Mouse (Mus musculus) lung, embryonic 15.5 days (tissue): ENCODE data around the gene Olfr1133. TPM values are rescaled to one million over a fixed set of nuclear protein-coding genes. Genes with fewer than 3 reads are reported as not detected.
"Not testable (repeated sequence)": the region's sequence is repeated elsewhere in the genome, so short reads cannot be mapped to it uniquely, and the experiment has no call there.

Experiments used
- ATAC-seq: fragments of 200-750 bp; cut with Nextera tagmentation; 2 replicates; pipeline ENCODE4 v1.8.0; 2017; ENCODE audit warnings: moderate number of reproducible peaks, borderline replicate concordance; ENCODE audit not compliant: low FRiP score, low TSS enrichment; ENCODE audit errors: extremely low read depth
- H3K27ac ChIP-seq: fragments of 300-500 bp; sonication (generic); 2 replicates; pipeline ENCODE4 v1.5.1; 2015; ENCODE audit warnings: moderate library complexity, mild to moderate bottlenecking, inconsistent platforms
- H3K27me3 ChIP-seq: fragments of 300-500 bp; sonication (generic); 2 replicates; pipeline ENCODE4 v1.6.1; 2015; ENCODE audit warnings: inconsistent platforms
- H3K36me3 ChIP-seq: fragments of 300-500 bp; sonication (generic); 2 replicates; pipeline ENCODE4 v1.6.1; 2015; ENCODE audit warnings: inconsistent platforms
- H3K4me1 ChIP-seq: fragments of 300-500 bp; sonication (generic); 2 replicates; pipeline ENCODE4 v1.6.1; 2015; ENCODE audit warnings: inconsistent platforms
- H3K4me2 ChIP-seq: fragments of 300-500 bp; sonication (generic); 2 replicates; pipeline ENCODE4 v1.6.1; 2015; ENCODE audit warnings: inconsistent platforms, mild to moderate bottlenecking, moderate library complexity
- H3K4me3 ChIP-seq: fragments of 300-500 bp; sonication (generic); 2 replicates; pipeline ENCODE4 v1.5.1; 2015; ENCODE audit warnings: mild to moderate bottlenecking, inconsistent platforms
- H3K9ac ChIP-seq: fragments of 300-500 bp; sonication (generic); 2 replicates; pipeline ENCODE4 v1.6.1; 2015; ENCODE audit warnings: inconsistent platforms
- H3K9me3 ChIP-seq: fragments of 300-500 bp; sonication (generic); 2 replicates; pipeline ENCODE4 v1.6.1; 2016; ENCODE audit warnings: inconsistent platforms
- WGBS: fragments of 180-500 bp; shearing (Covaris S2); methylation state at CpG from one replicate; pipeline ENCODE4 v1.1.7; 2015; 5-methylcytosine and 5-hydroxymethylcytosine counted together
- polyA plus RNA-seq: library from polyadenylated mRNA; unstranded; fragments of >200 nt; fragmentation: Nextera tagmentation; extraction: Ambion mirVana; gene quantifications from 2 replicates; pipeline ENCODE4 v1.2.1, GENCODE M21; 2015

Gene Olfr1133
- polyA plus RNA-seq: not detected in 2 replicates

DNA sequence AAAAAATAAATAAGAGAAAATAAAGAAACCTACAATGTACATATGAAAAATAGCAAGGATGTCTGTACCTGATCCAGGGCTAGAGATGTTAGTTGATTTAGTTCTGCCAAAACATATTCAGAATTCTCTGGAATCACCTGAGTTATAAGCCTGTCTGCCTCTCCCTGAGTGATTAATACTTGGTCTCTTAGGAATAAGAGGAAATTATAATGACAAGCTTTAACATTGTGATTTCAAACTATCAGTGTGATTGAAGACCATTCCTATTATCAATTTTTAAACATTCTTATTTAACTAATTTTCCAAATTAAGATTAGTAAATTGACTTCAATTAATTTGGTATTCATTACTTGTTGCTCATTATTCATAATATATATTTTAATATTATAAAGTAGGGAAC lies at the start of gene Olfr1133:
Olfr1133 (minus strand) TSS at position 101 of the 400 bp plus-strand sequence.
- H3K27me3 ChIP-seq: no peaks in the 10 kb centered on the region
- no peak within 1 kb of the TSS for H3K27ac ChIP-seq
- ATAC-seq: no peak
- H3K9ac ChIP-seq: no peak within 1 kb of the TSS
- H3K4me1 ChIP-seq: no peaks in the 10 kb centered on the region
- H3K36me3 ChIP-seq: no peaks in the 10 kb centered on the region
- H3K9me3 ChIP-seq: no peaks in the 10 kb centered on the region
- no peak within 1 kb of the TSS for H3K4me2 ChIP-seq
- no peak within 1 kb of the TSS for H3K4me3 ChIP-seq

DNA sequence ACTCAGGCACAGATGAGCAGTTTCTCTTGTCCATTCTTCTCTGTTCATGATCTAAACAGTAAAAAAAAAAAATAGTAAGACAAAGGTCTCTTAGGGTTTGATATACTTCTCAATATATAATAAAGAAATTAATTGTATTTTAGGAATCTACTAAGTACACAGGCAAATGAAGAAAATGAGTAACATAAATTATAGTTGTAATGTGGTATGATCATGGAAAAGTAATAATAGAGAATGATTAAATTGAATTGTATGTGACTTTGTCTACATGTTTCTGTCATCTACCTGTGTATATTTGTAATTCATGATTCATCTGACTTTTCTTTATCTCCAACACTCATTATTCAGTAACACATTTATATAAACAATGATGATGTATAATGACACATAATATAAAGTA lies 46.7 kb upstream of the Olfr1133 start, which contains the start of gene Olfr1136:
Olfr1136 (minus strand) TSS at position 101 of the 400 bp plus-strand sequence.
- H3K27me3 ChIP-seq: no peaks in the 10 kb centered on the region
- H3K9me3 ChIP-seq: no peaks in the 10 kb centered on the region
- no peaks in the 10 kb centered on the region for H3K36me3 ChIP-seq
- no peak within 1 kb of the TSS for H3K4me3 ChIP-seq
- no peak for ATAC-seq
- no peak within 1 kb of the TSS for H3K27ac ChIP-seq
- no peaks in the 10 kb centered on the region for H3K4me1 ChIP-seq
- no peak within 1 kb of the TSS for H3K4me2 ChIP-seq
- no peak within 1 kb of the TSS for H3K9ac ChIP-seq

DNA sequence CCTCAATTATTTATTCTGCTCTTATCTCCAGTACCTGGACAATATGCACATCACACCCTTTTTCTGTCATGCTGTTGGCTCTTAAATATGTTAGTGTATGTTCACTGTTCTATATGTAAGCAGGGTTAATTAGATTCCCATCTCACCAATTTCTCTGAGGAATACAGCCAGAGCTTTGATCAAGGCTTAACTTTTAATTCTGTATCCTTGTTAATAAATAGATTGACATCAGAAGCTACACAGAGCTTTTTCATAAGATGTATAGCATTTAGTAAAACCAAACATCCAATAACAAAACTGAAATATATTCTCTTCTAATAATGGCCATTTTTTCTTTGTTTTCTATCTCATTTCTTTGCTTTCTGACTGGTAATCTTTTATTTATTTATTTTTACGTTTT lies 26.4 kb upstream of the Olfr1133 start, which contains the start of gene Olfr1135:
Olfr1135 (minus strand) TSS at position 101 of the 400 bp plus-strand sequence.
- ATAC-seq: no peak
- no peak within 1 kb of the TSS for H3K9ac ChIP-seq
- H3K4me1 ChIP-seq: no peaks in the 10 kb centered on the region
- no peak within 1 kb of the TSS for H3K4me2 ChIP-seq
- WGBS: 7% methylated on average over 1 of the region's 1 CpGs
- H3K9me3 ChIP-seq: no peaks in the 10 kb centered on the region
- no peak within 1 kb of the TSS for H3K4me3 ChIP-seq
- H3K27ac ChIP-seq: no peak within 1 kb of the TSS
- H3K27me3 ChIP-seq: no peaks in the 10 kb centered on the region
- no peaks in the 10 kb centered on the region for H3K36me3 ChIP-seq

DNA sequence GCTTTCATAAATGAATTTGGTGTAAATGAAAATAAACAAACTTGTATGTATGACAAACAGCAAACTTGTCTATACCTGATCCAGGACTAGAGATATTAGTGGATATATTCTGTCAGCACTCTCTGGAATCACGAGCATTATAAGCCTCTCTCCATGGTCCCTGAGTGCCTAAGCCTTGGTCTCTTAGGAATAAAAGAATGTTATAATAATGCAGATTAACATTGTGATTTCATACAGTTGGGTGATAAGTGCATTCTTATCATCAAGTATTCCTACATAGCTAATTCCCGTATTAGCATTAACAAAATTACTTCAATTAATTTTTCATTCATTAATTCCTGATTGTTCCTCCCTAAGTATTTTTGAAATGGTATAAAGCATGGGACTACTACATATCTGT lies 11.2 kb upstream of the Olfr1133 start, which contains the start of gene Olfr1134:
Olfr1134 (minus strand) TSS at position 101 of the 400 bp plus-strand sequence.
- ATAC-seq: no peak
- H3K36me3 ChIP-seq: no peaks in the 10 kb centered on the region
- WGBS: 84% methylated on average over 2 of the region's 2 CpGs
- H3K4me2 ChIP-seq: no peak within 1 kb of the TSS
- H3K4me1 ChIP-seq: no peaks in the 10 kb centered on the region
- H3K9me3 ChIP-seq: no peaks in the 10 kb centered on the region
- H3K4me3 ChIP-seq: no peak within 1 kb of the TSS
- H3K27ac ChIP-seq: no peak within 1 kb of the TSS
- no peak within 1 kb of the TSS for H3K9ac ChIP-seq
- no peaks in the 10 kb centered on the region for H3K27me3 ChIP-seq

DNA sequence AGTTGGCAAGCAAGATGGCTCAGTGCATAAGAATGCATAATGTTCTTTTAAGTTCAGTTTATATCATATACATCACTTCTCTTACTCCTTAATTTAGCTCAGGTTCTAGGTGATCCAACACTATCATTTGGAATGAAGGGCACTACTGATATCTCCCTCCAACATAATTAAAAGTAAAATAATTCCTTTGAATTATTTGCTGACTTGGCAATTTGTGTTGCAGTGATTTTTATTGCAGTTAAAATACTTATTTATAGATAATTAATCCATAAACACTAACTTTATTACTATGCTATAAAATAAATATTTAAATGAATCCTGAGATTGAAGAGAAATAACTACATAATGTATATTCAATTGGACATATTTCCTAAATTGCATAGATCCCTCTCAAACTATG lies 4.7 kb downstream of the Olfr1133 start:
- Histone ChIP-seq H3K4me2 (no peak overlapping the region), H3K9me3 (no peaks in the 10 kb centered on the region), H3K9ac (no peak overlapping the region), H3K36me3 (no peaks in the 10 kb centered on the region), H3K27ac (no peak overlapping the region), H3K4me1 (no peaks in the 10 kb centered on the region), H3K4me3 (no peak overlapping the region), H3K27me3 (no peaks in the 10 kb centered on the region)
- no peak for ATAC-seq

DNA sequence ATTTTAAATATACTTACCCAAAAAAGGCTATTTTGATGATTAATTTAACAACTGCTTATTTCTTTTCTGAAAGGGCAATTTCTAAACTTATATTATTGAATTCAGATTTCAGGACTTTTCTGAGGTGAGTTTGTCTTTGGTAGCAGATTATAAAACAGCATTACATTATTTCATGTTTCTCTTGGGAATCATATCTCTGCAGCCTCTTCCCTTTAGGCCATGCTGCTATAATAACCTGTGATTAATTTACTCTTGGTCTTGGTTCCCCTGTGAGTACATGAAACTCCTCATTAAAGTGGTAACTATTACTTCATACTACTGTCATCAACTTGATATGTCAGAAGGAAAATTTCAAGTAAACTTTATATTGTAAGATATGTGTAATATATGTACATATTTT lies 9.7 kb downstream of the Olfr1133 start, which contains the start of gene Olfr1132:
Olfr1132 (minus strand) TSS at position 101 of the 400 bp plus-strand sequence.
- H3K4me1 ChIP-seq: no peaks in the 10 kb centered on the region
- H3K27ac ChIP-seq: no peak within 1 kb of the TSS
- no peaks in the 10 kb centered on the region for H3K36me3 ChIP-seq
- no peaks in the 10 kb centered on the region for H3K9me3 ChIP-seq
- ATAC-seq: no peak
- H3K27me3 ChIP-seq: no peaks in the 10 kb centered on the region
- no peak within 1 kb of the TSS for H3K4me3 ChIP-seq
- no peak within 1 kb of the TSS for H3K9ac ChIP-seq
- H3K4me2 ChIP-seq: no peak within 1 kb of the TSS

DNA sequence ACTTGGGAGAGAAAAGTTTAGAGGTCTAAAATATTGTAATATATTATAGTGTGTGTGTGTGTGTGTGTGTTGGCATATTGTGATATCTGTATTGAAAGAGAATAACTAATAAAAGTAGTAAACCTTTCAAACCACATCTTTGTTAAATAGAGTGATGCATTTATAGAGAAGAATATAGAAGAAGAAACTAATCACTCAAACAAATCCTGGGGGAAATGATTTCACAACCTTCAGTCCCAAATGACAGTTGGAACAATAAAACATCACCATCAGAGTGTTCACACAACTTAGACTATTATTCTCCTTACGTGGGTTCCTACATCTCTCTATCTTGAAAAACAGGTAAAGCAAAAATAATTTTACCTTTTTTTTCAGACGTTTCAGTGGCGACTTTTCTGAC lies 20.4 kb downstream of the Olfr1133 start, which contains the start of gene Olfr1131:
Olfr1131 (plus strand) TSS at position 301 of the 400 bp plus-strand sequence.
- Histone ChIP-seq H3K27ac (no peak within 1 kb of the TSS), H3K9ac (no peak within 1 kb of the TSS), H3K4me2 (no peak within 1 kb of the TSS), H3K36me3 (no peaks in the 10 kb centered on the region), H3K27me3 (no peaks in the 10 kb centered on the region), H3K4me1 (no peaks in the 10 kb centered on the region), H3K4me3 (no peak within 1 kb of the TSS), H3K9me3 (no peaks in the 10 kb centered on the region)
- no peak for ATAC-seq
- 65% methylated on average over 3 of the region's 3 CpGs for WGBS

DNA sequence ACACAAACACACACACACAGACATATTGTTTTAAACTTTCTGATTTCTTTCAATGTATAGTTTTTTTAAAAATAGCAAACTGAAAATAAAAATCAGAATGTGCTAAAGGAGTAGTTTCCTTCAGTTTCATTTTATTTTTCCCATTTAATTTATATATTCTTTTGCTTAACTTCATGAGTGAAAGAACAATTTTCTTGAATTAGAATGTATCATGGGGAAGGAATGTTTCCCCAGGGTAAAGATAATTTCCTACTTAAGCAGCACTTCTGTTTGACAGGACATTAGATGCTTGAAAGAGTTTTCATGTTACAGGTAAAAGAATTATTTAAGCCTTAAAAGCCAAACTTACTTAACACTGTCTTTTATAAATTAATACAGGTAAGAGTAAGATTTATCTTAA lies 41.3 kb downstream of the Olfr1133 start, which contains the start of gene Olfr1130:
Olfr1130 (plus strand) TSS at position 301 of the 400 bp plus-strand sequence.
- H3K9ac ChIP-seq, H3K4me3 ChIP-seq, H3K36me3 ChIP-seq, H3K4me1 ChIP-seq, H3K27ac ChIP-seq, ATAC-seq, H3K4me2 ChIP-seq, H3K9me3 ChIP-seq, H3K27me3 ChIP-seq: not testable (repeated sequence)

Other genes starting within 250 kb of the Olfr1133 start
- not detected in 2 replicates for gene Olfr1123, start 230.7 kb downstream of the Olfr1133 start, polyA plus RNA-seq
- 0.07 and 0.09 TPM in 2 replicates for gene Olfr1124, start 217.1 kb downstream of the Olfr1133 start, polyA plus RNA-seq
- gene Olfr1126, start 193.4 kb downstream of the Olfr1133 start, polyA plus RNA-seq: not detected in 2 replicates
- not detected in 2 replicates for gene Pramel7, start 150.3 kb downstream of the Olfr1133 start, polyA plus RNA-seq
- gene Pramel6, start 140.8 kb downstream of the Olfr1133 start, polyA plus RNA-seq: not detected in 2 replicates
- gene Olfr153, start 115.6 kb downstream of the Olfr1133 start, polyA plus RNA-seq: not detected in 2 replicates
- not detected in 2 replicates for gene Olfr1128, start 101.8 kb downstream of the Olfr1133 start, polyA plus RNA-seq
- not detected in 2 replicates for gene Olfr1129, start 73.5 kb downstream of the Olfr1133 start, polyA plus RNA-seq
- gene Olfr1130, start 41.2 kb downstream of the Olfr1133 start, polyA plus RNA-seq: not detected in 2 replicates
- gene Olfr1131, start 20.3 kb downstream of the Olfr1133 start, polyA plus RNA-seq: not detected in 2 replicates
- not detected in 2 replicates for gene Olfr1132, start 9.8 kb downstream of the Olfr1133 start, polyA plus RNA-seq
- not detected in 2 replicates for gene Olfr1134, start 11.1 kb upstream of the Olfr1133 start, polyA plus RNA-seq
- not detected in 2 replicates for gene Olfr1135, start 26.3 kb upstream of the Olfr1133 start, polyA plus RNA-seq
- gene Olfr1136, start 46.6 kb upstream of the Olfr1133 start, polyA plus RNA-seq: not detected in 2 replicates
- not detected in 2 replicates for gene Olfr1137, start 65.8 kb upstream of the Olfr1133 start, polyA plus RNA-seq
- not detected in 2 replicates for gene Olfr1138, start 92.6 kb upstream of the Olfr1133 start, polyA plus RNA-seq
- gene Olfr1140, start 96.4 kb upstream of the Olfr1133 start, polyA plus RNA-seq: not detected in 2 replicates
- gene Olfr1141, start 106.6 kb upstream of the Olfr1133 start, polyA plus RNA-seq: not detected in 2 replicates
- gene Olfr152, start 132.1 kb upstream of the Olfr1133 start, polyA plus RNA-seq: not detected in 2 replicates
- not detected in 2 replicates for gene Olfr1143, start 153.2 kb upstream of the Olfr1133 start, polyA plus RNA-seq
- not detected in 2 replicates for gene Olfr1145, start 162.4 kb upstream of the Olfr1133 start, polyA plus RNA-seq
- not detected in 2 replicates for gene Olfr1148, start 183.2 kb upstream of the Olfr1133 start, polyA plus RNA-seq
- gene Olfr1150-ps1, start 196.6 kb upstream of the Olfr1133 start, polyA plus RNA-seq: not detected in 2 replicates
- not detected in 2 replicates for gene Olfr1151, start 208.5 kb upstream of the Olfr1133 start, polyA plus RNA-seq
- not detected in 2 replicates for gene Olfr1152, start 219.1 kb upstream of the Olfr1133 start, polyA plus RNA-seq
- not detected in 2 replicates for gene Olfr1153, start 247.6 kb upstream of the Olfr1133 start, polyA plus RNA-seq